Mouse (Mus musculus) brain, embryonic 14.5 days (tissue): ENCODE data around the gene Cd300lg. TPM values are rescaled to one million over a fixed set of nuclear protein-coding genes. Genes with fewer than 3 reads are reported as not detected.

Experiments
- DNase-seq: peaks from one replicate; pipeline ENCODE4 v3.0.0-alpha.2; 2011; ENCODE audit warnings: low read depth
- CTCF ChIP-seq: fragments of 200-500 bp; IDR thresholded peaks from 2 replicates; pipeline ENCODE4 v1.5.1; 2012; ENCODE audit warnings: inconsistent platforms, mild to moderate bottlenecking, moderate library complexity, borderline replicate concordance; ENCODE audit not compliant: insufficient read depth, insufficient read length; ENCODE audit errors: extremely low read depth
- POLR2A ChIP-seq: fragments of 200-500 bp; IDR thresholded peaks from 2 replicates; pipeline ENCODE4 v1.6.1; 2012; ENCODE audit warnings: mild to moderate bottlenecking, inconsistent platforms, borderline replicate concordance; ENCODE audit not compliant: poor library complexity, insufficient read depth, insufficient read length, severe bottlenecking; ENCODE audit errors: extremely low read depth
- polyA plus RNA-seq: library from polyadenylated mRNA; depleted of rRNA; stranded (reverse); fragments of >200 nt; gene quantifications from 2 replicates; pipeline ENCODE4 v1.2.3, GENCODE M21; 2012

Cd300lg gene
- polyA plus RNA-seq, 1 experiment, result 0.15 TPM

DNA sequence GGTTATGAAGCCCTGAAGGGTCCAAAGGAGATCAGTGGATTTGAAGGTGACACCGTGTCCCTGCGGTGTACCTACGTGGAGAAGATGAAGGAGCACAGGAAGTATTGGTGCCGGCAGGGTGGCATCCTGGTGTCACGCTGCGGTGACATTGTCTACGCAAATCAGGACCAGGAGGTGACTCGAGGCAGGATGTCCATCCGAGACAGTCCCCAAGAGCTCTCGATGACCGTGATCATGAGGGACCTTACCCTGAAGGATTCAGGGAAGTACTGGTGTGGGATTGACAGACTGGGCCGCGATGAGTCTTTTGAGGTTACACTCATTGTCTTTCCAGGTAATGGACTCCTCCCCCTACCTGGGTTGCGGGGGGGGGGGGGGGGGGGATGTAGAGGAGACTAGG, 1.7 kb downstream of the Cd300lg start:
- TF ChIP-seq CTCF (no peak), POLR2A (no peak)
- DNase-seq, result no peak

DNA sequence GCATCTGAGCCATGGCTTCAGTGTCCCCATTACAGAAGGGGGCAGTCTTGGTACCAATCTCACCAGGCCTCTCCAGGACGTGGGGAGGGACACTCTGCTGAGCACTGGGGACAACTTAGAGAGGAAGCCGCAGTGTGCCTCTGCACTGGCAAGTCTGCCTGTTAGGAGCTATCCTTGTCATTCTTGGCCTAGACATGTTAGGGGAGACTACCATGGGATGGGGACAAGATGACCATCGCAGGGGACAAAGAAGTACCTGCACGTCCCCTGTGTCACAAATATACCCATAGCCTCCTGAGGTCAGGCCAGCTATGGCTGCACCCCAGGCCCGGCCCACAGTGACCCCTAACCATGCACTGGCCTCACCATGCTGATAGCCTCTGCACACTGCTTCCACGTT, 2.1 kb downstream of the Cd300lg start:
- TF ChIP-seq CTCF (no peak), POLR2A (no peak)

DNA sequence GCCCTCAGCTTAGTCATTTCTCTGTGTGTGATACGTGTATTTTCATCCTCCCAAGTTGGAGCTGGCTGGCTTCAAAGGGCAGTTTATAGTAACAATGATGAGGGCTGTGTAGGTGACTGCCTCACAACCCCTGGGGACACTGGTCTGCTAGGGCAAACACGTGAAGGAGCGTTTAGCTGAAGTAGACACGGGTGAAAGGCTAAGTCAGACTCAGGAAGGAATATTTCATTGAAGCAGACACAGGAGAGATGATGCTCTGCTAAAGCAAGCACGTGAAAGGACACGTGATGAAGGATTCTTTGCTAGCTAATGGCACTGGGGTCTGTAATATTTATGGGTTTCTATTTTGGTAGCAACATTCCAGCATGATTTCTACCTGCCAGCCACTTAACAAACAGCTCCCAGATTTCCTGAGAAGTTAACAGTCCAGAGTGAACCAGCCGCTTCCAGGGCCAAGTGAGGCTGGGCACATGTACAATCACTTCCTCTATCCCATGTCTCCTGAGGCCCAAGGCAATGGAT, 3.4 kb downstream of the Cd300lg start:
- no peak for DNase-seq
- TF ChIP-seq CTCF (no peak), POLR2A (no peak)

More for the DNA sequence above, 2.1 kb downstream of the Cd300lg start:
- DNase-seq, result no peak

DNA sequence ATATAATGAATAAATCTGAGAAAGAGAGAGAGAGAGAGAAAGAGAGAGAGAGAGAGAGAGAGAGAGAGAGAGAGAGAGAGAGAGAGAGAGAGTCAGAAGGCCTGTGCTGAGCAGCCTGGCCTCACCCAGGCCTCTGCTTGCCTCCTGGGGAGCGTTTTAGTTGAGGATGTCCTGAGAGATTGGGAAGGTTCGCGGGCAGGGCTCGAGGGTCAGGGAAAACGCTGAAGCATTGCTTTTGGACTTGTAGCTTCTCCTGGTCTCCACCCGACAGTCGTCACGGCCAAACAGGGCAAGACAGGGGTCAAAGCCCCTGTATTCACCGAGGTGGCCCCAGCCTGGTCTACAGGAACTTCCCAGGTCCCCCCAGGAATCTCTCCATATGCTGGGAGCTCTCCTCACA, 5.3 kb downstream of the Cd300lg start:
- DNase-seq, result no peak
- TF ChIP-seq CTCF, result no peak

DNA sequence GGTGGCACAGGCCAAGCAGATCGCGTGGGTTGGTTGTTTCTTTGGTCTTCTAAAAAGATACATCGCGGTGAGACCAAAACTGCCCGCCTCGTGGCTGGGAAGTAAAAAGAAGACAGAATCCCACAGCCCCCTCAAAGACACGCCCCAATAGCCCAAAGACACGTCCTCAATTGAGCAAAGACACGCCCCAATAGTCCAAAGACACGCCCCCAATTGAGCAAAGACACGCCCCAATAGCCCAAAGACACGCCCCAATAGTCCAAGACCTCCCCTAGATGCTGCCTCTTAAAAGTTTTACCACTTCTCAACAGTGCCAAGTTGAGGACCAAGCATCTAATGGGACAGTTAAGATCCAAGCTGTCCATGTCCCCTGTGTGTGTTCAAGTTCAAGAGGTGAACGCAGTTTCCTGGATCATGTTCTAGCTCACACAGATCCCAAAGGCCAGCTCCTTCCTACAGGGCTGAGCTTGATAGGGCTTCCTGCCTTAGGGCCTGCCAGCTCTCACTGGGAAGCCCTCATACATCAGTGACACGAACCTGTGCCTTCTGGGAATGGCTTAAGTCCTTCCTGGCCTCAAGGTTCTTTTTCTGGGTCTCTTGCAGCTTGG, 8.7 kb downstream of the Cd300lg start:
- DNase-seq, result no peak
- no peak for TF ChIP-seq CTCF
- no peak for TF ChIP-seq POLR2A

DNA sequence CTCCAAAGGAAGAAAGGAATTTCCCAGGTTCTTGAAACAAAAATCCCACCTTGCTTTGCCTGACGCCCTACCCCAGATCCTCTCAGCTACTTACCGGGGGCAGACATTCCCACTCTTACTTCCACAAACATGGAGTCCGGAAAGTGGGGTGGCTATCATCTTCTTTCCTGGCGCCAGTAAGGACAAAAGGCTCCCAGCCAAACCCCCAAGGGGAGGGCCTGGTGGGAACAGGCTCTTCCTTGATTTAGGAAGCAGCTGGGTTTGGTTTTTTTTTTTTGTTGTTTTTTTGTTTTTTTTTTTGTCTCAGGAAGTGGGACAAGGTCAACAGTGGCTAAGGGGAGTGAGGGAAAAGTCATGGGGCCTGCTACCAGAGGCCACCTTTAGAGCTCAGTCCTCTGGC, 10.2 kb downstream of the Cd300lg start:
- DNase-seq, result no peak
- no peak for TF ChIP-seq POLR2A
- no peak for TF ChIP-seq CTCF

DNA sequence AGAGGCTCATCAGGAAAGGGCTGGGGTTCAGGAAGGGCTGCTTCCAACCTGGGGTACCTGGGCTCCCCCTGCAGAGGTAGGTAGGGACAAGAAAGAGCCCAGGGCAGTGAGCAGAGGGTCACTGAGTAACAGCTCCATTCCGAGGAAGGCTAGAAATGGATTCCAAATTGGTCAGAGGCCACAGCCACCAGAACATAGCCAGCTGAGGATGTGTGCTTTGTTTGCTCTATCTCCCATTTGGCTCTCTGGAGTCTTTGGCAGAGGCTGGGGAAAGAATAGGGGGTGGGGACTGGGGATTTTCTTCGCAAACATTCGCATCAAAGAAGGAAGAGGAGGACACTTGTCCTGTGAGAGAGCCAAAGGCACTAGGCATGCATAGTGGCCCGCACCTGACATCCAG, 10.6 kb downstream of the Cd300lg start:
- TF ChIP-seq POLR2A, result no peak
- no peak for TF ChIP-seq CTCF
- no peak for DNase-seq

DNA sequence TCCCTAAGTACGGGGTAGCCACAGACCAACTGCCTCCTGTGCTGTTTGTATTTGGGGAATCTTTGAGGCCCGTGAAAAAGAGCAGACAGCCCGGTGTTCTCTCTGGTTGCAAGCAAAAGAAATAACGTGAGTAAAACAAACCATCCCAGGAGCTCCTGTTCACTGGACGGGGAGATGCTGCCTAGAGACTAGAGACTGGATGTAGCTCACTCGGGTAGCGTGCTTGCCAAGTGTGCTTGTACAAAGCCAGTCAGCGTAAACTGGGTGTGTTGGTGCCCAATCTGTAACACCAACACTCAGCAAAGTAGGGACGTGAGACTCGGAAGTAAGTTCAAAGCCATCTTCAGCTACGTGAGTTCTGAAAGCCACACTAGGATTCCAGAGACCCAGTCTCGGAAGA, 11.4 kb downstream of the Cd300lg start:
- DNase-seq, result no peak
- no peak for TF ChIP-seq POLR2A

DNA sequence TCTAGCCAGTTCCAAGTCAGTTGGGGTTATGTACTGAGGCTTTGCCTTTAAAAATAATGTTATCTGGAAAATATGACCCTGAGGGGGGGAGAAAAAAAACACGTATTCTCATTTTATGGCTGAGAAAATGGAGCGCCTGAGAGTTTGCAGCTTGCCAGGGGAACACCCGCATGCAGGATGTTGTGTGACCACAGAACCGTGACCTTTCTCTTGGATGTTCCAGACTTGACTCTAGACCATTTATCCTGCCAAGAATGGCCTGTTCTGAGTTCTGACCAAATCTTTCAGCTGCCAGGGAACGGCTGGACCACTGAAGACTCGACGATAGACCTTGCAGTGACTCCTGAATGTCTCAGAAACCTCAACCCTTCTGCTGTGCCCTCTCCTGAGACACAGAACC, 11.9 kb downstream of the Cd300lg start:
- no peak for DNase-seq
- TF ChIP-seq CTCF (no peak), POLR2A (no peak)

DNA sequence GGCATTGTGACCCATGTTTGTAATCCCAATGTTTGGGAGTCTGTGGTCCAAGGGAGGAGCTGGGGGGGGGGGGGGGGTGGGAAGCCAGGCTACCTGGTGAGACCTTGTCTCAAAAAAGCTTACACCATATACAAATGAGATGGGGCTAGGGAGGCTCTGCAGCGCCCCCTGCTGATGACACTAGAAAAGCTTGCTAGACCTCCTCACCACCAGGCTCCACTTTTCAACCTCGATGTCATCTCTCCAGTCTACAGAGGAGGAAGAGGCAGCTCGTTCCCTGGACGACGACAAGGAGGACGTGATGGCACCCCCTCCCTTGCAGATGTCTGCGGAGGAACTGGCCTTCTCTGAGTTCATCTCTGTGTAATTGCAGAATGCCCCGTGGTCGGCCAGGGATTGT, 12.5 kb downstream of the Cd300lg start:
- DNase-seq, result peak; percentile 69
- TF ChIP-seq POLR2A (no peak), CTCF (peak; percentile 71)

DNA sequence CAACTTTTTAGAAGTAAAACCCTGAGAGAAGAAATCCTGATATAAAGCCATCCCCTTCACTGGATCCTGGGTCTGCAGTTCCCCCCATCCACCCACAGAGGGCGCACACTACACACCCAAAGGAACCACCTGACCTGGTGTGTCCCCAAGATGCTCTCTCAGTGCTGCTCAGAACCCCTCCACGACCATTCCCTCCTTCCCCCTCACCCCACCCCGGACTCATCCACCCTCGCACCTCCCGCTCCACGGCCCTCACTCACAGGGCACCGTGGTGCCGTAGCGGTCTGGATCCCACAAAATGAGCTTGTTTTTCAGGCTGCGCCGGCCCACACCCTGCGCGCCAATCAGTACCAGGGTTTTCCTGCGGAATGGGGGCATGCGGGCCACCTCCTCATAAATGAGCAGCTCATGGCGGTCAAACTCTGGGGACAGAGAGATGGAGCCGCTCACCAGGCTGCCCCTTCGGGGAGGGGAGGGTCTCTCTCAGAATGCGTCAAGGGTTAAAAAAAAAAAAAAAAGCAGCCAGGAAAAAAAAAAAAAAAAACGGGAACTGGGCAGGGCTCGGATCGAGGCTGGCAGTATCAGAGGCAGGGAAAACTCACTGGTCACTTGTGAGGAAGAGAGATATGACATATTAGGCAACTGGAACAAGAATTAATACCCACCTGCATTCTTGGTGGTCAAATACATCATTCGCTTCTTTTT, 20.1 kb downstream of the Cd300lg start:
- DNase-seq, result peak; percentile 90
- TF ChIP-seq POLR2A, result no peak
- peak; percentile 99 for TF ChIP-seq CTCF

DNA sequence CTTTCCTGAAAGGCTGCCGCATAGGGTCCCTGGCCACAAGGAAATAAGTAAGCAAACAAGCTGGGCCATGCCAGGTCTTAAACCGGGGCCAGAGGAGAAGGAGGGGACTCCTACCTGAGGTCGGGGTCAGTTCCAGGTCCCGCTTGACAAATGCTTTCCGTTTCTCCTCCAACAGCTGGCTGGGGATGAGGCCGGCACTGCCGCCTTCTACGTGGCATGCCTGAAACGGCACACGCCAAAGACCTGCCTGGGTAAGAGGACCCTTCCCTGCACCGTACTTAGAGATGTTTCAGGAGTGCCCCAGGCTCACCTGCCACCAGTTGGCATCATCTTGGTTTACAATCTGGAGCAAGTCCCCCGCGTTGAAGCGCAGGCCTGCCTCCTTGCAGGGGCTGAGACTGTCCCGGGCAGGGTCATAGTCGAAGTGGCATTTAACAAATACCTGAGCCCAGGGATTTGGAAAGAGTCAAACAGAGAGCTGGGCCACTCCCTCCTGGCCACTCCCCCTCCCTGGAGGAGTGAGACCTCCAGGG, 20.7 kb downstream of the Cd300lg start:
- DNase-seq, result no peak
- TF ChIP-seq POLR2A (no peak), CTCF (no peak)
